Mouse (Mus musculus): ENCODE results near the gene Smu1.

DNA sequence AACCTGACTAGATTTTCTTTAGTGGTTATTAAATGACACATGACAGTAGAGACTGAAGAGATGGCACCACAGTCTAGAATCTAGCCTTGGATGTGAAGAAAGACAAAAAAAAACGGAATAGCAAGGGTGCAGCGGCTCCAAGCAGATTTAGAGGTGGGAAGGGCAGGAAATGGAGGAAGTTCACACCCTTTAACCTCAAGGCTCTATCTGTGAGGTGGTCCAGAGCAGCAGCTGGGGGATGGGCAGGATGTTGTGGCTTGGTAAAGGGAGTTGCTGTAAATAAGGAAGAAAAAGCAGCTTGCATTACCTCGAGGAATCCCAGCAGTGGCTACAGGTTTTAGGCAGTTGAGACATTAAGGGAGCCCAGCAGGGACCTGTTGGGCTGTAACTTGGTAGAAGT, 23.4 kb upstream of the Smu1 start:
- TF ChIP-seq CTCF (IDR thresholded peaks at IDR 0.05; ENCODE audit: control insufficient read depth, insufficient read depth, insufficient replicate concordance, low read depth, low read length) (no peak), POLR2A (IDR thresholded peaks at IDR 0.05; ENCODE audit: control insufficient read depth, low read depth, low read length) (no peak)

Measured in testis, adult 2 months (tissue).